Mouse (Mus musculus) mesoderm, embryonic 11.5 days (tissue): Measurements from ENCODE around the gene Arpc5.
A peak's percentile ranks its signal among the peaks of the same experiment; 100 is the strongest.
"Not testable (repeated sequence)": the region's sequence is repeated elsewhere in the genome, so short reads cannot be mapped to it uniquely, and the experiment has no call there.

ENCODE experiments used
- DNase-seq: peaks from one replicate; pipeline ENCODE4 v3.0.0-alpha.2; 2012; ENCODE audit warnings: low read depth, low spot score

Arpc5 gene

GRCm38 (mm10) chr1:152779071-152779737 lies 12.9 kb downstream of the Arpc5 start:
- DNase-seq, result peak; percentile 59

GRCm38 (mm10) chr1:152784620-152785019 lies 18.3 kb downstream of the Arpc5 start:
- no peak for DNase-seq

- not testable (repeated sequence) for DNase-seq
Measured at GRCm38 (mm10) chr1:152785446-152785845, 19.1 kb downstream of the Arpc5 start.

GRCm38 (mm10) chr1:152786953-152787352 lies 20.6 kb downstream of the Arpc5 start:
- no peak for DNase-seq

GRCm38 (mm10) chr1:152788121-152788660 lies 21.8 kb downstream of the Arpc5 start:
- no peak for DNase-seq

- peak; percentile 74 for DNase-seq
Measured at GRCm38 (mm10) chr1:152790254-152790653, 23.9 kb downstream of the Arpc5 start.

GRCm38 (mm10) chr1:152790821-152791220 lies 24.5 kb downstream of the Arpc5 start:
- peak; percentile 32 for DNase-seq

GRCm38 (mm10) chr1:152791269-152791668 lies 24.9 kb downstream of the Arpc5 start:
- peak; percentile 72 for DNase-seq

GRCm38 (mm10) chr1:152792736-152793494 lies 26.6 kb downstream of the Arpc5 start:
- peak; percentile 80 for DNase-seq

GRCm38 (mm10) chr1:152793495-152794130 lies 27.3 kb downstream of the Arpc5 start:
- DNase-seq, result peak; percentile 66

- DNase-seq, result no peak
Measured at GRCm38 (mm10) chr1:152795688-152796255, 29.4 kb downstream of the Arpc5 start.

GRCm38 (mm10) chr1:152796683-152797263 lies 30.4 kb downstream of the Arpc5 start:
- DNase-seq, result no peak

GRCm38 (mm10) chr1:152798125-152798524 lies 31.8 kb downstream of the Arpc5 start:
- no peak for DNase-seq

GRCm38 (mm10) chr1:152799897-152800296 lies 33.6 kb downstream of the Arpc5 start, which contains the start of gene Ncf2:
Ncf2 (plus strand) TSS chr1:152800194.
- DNase-seq, result no peak

GRCm38 (mm10) chr1:152800633-152801176 lies 34.4 kb downstream of the Arpc5 start:
- no peak for DNase-seq

- no peak for DNase-seq
Measured at GRCm38 (mm10) chr1:152804907-152805306, 38.6 kb downstream of the Arpc5 start.

GRCm38 (mm10) chr1:152807619-152808391 lies 41.5 kb downstream of the Arpc5 start:
- no peak for DNase-seq

- no peak for DNase-seq
Measured at GRCm38 (mm10) chr1:152808392-152808680, 42.0 kb downstream of the Arpc5 start.

- no peak for DNase-seq
Measured at GRCm38 (mm10) chr1:152809541-152810252, 43.4 kb downstream of the Arpc5 start.
